Mouse (Mus musculus): ENCODE results near the gene Cend1. TPM values are rescaled to one million over a fixed set of nuclear protein-coding genes. Genes with fewer than 3 reads are reported as not detected.

The Cend1 gene
- total RNA-seq, 2 experiments from 2014 or later, result not detected

DNA sequence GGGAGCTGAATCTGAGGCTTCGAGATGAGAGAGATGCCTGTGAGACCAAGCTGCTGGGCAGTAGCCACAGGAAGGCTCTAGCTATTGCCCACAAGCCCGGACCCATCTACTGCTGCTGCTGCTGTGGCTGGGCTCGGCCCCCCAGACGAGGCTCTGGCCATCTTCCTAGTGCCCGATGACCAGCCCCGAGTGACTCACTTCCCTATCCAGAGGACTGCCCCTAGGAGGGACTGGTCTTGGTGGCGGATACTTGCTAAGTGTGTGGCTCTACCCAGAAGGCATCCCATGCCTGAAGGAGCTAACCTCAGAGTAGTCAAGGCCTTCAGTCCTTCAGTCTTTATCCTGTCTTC lies 36.7 kb upstream of the Cend1 start:
- no peak for ATAC-seq (replicated peaks; ENCODE audit: low FRiP score, low TSS enrichment, poor library complexity, severe bottlenecking)

DNA sequence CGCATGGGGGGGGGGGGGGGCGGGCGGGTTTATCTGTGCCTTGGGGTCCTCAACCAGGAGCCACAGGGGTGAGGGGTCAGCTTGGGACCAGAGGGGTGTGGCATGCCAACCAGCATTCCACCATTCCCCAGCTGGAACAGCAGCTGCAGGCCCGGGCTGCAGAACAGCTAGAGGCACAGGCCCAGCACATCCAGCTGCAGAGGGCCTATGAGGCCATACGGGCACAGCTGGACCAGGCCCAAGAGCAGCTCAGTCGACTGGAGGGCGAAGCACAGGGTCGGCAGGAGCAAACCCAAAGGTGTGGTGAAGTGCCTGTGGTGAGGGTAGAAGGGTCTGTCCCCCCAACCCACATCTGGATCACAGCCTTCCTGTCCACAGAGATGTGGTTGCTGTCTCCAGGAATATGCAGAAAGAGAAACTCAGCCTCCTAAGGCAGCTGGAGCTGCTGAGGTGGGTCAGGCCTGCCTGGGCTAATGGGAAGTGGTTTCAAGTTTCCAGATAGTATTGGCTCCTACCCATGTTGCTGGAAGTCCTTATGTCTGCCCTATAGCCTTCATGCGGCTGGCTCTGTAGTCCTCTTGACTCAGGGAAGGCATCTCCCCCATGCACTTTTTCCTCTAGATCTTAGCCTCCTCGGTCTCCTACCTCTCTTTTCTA lies 36.2 kb upstream of the Cend1 start:
- ATAC-seq (replicated peaks; ENCODE audit: low FRiP score, low TSS enrichment, poor library complexity, severe bottlenecking), result no peak

DNA sequence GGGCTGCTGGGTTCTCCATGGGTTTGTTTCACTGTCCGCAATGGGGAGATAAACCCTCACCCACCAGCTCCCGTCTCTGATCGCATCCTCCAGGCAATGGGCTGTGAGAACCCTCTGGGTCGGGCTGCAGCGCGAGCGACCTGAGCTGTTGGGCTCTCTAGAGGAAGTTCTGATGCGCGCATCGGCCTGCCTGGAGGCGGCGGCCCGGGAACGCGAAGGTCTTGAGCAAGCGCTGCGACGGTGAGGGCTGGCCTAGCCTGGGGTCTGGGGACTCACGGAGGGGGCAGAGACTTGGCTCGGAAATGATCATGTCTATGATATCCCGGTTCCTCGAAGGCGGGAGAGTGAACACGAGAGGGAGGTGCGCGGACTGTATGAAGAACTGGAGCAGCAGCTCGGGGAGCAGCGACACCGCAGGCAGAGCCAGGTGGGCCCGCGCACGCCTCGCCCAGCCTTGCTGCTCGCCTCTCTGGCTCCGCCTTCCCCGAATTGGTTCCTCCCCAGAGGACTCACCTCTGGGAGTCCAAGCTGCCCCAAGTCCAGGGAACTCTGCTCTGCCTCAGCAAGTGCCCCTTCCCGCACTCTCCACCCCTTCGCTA lies 35.4 kb upstream of the Cend1 start:
- ATAC-seq (replicated peaks; ENCODE audit: low FRiP score, low TSS enrichment, poor library complexity, severe bottlenecking), result no peak

DNA sequence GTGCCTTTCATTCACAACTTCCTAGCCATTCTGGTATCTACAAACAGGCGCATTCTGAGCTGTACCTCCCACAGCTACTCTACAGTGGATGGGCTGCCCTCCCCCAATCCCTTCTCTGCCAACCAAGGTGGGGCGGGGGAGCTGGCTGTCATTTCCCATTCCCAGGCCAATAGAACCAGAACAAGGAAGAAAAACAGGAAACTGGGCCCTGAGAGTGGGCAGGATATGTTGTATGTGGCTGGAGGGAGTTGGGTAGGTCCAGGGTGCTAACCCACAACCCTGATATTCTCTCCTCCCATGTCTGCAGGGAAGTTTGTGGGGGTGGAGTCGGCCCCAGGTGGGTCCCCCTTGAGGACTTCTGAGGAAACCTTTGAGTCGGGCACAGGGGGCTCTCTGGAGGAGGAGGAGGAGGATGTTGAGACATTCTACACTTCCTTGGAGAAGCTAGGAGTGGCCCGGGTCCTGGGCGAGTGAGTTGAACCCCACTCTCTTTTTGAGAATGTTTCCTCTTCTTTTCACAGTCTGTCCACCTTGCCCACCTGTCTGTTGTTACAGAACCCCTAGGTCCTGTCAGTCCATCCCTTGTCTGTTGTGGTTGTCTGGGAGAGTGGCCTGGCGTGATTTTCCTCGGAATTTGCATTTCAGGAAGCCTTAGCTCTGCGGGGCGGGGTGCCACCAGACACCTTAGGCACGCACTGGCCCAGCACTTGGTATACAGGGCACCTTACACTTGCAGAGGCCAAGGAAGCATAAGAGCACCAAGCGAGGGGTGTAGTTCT lies 34.7 kb upstream of the Cend1 start:
- ATAC-seq (replicated peaks; ENCODE audit: low FRiP score, low TSS enrichment, poor library complexity, severe bottlenecking), result no peak

DNA sequence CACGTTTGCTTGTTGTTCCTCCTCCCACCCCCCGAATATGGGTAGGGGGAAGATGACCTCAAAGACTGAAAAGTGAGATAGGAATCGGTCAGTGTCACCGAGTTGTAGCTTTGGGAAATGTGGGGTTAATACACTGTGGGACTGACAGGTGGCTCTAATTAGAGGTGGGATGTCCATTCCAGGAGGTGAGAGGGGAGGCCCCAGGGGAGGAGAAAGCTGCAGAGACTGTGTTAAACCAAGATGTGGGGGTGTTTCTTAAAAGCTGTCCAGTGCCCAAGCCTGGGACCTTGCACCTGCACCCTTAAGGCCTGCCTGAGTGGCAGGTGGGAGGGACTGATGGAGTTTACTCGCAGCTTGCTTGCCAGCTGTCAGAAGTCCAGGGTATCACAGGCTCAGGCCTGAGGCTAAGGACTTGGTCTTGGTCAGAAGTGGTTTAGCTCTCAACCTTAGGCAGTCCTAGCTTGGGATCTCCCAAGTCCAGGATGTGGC lies 33.1 kb upstream of the Cend1 start:
- no peak for ATAC-seq (replicated peaks; ENCODE audit: low FRiP score, low TSS enrichment, poor library complexity, severe bottlenecking)

DNA sequence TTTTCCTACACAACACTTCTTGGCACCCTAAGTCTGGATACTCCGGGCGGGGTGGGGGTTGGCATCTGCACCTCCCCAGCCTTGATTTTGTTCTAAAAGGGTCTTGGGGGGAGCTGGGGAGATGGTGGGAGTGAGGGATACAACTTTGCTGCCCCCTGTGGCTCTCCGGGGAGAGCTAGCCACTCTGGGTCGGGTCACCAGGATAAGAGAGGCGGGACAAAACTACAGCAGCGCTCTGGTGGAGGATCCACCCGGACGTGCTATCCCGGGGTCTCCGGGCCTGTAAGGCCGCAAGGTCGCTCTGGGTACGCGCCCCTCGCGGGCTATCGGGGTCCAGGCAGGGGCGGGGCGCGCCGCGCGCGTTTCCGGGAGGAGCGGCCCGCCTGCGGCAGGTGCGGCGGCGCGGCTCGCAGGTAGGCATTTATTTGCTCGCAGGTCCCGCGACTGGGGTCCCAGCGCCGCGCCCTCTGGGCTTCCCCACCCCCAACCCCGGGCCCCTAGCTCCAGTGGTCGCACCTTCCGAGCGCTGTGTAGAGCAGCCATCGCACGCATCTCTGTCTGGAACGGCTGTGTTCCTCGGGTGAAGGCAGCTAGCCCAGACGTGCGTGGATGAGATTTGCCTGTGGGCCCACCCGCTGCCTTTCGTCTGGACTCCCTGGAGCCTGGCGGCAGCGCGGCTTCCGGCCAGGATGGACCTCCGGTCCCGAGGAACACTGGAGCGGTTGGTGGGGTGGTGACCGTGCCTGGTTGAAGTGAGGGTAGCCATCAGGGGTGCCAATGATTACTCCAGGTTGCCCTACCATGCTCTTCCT lies 32.4 kb upstream of the Cend1 start:
- ATAC-seq (replicated peaks; ENCODE audit: low FRiP score, low TSS enrichment, poor library complexity, severe bottlenecking), result no peak

DNA sequence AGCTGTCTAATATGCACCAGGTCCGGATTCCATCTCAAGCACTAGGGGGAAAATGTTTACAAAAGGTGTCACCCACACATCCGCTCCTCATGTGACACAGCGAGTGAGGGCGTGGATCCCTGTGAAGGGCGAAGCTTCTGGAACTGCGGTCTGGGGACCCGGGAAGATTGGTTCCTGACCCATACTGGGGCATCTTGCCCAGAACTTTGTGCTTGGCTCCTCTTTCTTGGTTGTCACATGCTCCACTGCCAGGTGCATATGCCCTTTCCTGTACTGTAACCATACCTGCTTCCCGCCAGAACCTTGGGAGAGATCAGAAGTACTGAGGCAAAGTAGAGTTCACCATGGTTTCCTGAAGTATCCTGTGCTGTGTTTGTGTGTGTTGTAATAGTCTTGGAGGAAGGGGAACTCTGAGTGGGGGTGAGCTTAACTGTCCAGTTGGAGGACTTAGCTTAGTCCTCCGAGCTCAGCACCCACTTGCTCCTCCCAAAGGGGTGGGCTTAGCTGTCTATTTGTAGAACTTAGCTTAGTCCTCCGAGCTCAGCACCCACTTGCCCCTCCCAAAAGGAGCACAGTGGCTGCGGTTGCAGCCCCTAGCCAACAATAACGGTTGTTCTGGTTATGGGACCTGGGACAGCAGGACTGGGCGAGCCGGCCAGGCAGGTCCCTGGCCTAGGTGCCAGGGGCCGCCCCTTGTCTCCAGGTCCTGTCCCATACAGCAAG lies 31.3 kb upstream of the Cend1 start, which contains the start of gene Cracr2b:
TSS of gene Cracr2b (plus strand) at position 704 of the 723 bp plus-strand sequence.
- no peak for ATAC-seq (replicated peaks; ENCODE audit: low FRiP score, low TSS enrichment, poor library complexity, severe bottlenecking)

DNA sequence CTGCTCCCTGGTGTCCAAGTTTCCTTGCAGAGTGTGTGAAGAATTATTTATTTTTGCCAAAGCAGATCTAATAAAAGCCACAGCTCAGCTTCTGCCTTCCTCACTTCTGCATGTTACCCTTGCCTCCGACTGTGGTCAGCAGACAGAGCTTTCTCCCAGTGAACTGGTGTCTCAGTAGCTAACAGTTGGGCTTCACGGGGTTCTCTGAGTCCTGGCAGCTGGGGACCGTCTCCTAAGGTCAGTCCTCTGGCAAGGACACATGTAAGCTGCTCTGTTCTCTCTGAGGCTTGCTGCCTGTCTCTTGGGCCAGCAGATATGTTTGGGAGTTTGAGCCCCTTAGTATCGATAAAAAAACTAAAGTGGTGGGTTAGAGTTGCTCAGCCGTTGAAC lies 30.7 kb upstream of the Cend1 start:
- no peak for ATAC-seq (replicated peaks; ENCODE audit: low FRiP score, low TSS enrichment, poor library complexity, severe bottlenecking)

DNA sequence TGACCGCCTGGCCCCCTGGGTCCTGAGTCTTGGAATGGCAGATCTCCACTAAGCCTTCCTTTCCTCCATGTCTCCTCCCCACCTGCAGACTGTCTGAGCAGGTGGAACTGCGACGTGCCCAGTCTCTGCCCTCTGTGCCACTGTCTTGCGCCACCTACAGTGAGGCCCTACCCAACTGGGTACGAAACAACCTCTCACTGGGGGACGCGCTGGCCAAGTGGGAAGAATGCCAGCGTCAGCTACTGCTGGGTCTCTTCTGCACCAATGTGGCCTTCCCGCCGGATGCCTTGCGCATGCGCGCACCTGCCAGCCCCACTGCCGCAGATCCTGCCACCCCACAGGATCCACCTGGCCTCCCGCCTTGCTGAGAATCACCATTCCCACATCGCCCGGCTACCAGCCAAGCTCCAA lies 30.0 kb upstream of the Cend1 start:
- ATAC-seq (replicated peaks; ENCODE audit: low FRiP score, low TSS enrichment, poor library complexity, severe bottlenecking), result no peak

DNA sequence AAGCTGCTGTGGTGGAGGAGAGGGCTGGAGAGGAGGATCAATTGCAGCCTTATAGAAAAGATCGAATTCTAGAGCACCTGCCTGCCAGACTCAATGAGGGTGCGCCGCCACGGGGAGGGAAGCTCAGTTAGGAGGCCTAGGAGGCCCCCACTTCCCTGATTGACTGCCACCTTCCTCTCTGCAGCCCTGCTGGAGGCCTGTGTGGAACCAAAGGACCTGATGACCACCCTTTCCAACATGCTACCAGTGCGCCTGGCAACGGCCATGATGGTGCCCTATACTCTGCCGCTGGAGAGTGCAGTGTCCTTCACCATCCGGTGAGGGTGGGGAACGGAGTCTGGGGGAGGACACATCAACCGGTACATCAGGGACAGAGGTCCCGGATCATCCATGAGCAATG lies 29.4 kb upstream of the Cend1 start:
- ATAC-seq (replicated peaks; ENCODE audit: low FRiP score, low TSS enrichment, poor library complexity, severe bottlenecking), result no peak

DNA sequence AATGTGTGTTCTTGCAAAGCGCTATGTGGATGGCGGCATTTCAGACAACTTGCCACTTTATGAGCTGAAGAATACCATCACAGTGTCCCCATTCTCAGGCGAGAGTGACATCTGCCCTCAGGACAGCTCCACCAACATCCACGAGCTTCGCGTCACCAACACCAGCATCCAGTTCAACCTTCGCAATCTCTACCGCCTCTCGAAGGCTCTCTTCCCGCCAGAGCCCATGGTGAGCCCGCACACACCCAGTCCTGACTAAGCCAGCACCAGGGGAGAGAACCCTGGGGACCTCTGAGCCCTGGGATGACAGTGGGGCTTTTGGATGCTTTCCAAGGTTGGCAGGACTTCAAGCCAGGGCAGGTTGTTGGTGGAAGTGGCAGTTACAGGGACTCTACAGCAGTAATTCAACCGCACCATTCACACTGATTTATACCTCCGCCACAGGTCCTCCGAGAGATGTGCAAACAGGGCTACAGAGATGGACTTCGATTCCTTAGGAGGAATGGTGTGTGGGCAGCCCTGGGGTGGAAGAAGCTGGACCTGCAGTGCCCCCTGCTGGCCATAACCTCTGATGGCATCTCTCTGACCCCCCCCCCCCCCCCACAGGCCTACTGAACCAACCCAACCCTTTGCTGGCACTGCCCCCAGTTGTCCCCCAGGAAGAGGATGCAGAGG lies 28.8 kb upstream of the Cend1 start:
- no peak for ATAC-seq (replicated peaks; ENCODE audit: low FRiP score, low TSS enrichment, poor library complexity, severe bottlenecking)

DNA sequence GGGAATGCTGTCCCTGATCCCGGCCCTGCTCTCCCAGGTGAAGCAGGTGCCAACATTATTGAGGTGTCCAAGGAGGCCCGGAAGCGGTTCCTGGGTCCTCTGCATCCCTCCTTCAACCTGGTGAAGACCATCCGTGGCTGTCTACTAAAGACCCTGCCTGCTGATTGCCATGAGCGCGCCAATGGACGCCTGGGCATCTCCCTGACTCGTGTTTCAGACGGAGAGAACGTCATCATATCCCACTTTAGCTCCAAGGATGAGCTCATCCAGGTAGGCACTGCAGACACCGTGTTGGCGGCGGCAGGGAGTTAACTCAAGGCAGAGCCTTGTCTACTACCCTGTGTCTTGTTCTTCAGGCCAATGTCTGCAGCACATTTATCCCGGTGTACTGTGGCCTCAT lies 27.9 kb upstream of the Cend1 start:
- ATAC-seq (replicated peaks; ENCODE audit: low FRiP score, low TSS enrichment, poor library complexity, severe bottlenecking), result no peak

DNA sequence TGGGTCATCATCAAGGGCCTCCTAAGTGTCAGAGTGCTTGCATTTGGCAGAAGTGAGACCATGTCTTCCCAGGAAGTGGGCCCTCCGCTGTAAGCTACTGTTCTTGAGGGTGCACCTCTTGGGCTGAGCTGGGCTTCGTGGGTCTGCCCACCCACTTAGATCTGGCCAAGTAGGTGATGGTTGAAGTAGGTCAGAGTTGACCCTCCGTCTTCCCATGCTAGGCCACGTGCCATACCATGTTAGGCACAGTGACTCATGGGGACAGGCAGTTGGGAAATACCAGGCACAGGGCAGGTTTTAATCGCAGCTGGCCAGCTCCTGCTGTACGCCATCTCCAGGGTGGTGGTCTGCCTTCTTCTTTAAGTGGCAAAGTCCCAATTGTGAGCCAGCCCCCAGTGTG lies 27.4 kb upstream of the Cend1 start:
- ATAC-seq (replicated peaks; ENCODE audit: low FRiP score, low TSS enrichment, poor library complexity, severe bottlenecking), result no peak

DNA sequence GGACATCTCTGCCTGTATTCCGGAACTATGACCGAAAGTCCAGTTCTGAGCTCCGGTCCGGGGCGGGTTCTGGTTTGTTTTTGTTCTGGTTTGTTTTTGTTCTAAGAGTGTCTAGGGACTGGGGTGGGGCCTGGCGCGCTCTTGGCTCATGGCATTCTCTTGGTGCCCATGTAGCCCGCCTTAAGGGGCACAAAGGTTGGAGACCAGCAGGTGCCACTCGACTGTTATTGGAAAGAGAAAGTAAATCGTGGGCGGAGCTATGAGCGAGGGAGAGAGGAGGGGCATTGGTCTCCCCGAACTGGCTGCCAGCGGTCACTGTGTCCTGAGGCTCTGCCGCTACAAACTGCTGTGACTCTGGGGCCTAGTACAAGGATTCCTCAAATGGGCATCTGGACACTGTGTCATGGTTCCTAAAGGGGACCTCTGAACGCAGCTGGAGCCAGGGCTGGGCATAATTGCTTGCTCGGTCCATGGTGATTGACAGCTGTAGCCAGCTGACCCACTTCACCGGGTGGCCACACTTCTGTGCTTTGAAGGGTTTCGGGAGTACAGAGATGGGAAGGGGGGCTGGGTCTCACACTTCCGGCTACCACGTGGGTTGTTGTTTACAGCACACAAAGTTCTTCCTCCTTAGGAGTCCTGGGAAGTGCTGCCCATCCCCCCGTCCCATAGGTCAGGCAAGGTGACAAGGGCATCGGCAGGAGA lies 26.5 kb upstream of the Cend1 start:
- ATAC-seq (replicated peaks; ENCODE audit: low FRiP score, low TSS enrichment, poor library complexity, severe bottlenecking), result peak; percentile 33; the same call in 1 of the 2 replicates

DNA sequence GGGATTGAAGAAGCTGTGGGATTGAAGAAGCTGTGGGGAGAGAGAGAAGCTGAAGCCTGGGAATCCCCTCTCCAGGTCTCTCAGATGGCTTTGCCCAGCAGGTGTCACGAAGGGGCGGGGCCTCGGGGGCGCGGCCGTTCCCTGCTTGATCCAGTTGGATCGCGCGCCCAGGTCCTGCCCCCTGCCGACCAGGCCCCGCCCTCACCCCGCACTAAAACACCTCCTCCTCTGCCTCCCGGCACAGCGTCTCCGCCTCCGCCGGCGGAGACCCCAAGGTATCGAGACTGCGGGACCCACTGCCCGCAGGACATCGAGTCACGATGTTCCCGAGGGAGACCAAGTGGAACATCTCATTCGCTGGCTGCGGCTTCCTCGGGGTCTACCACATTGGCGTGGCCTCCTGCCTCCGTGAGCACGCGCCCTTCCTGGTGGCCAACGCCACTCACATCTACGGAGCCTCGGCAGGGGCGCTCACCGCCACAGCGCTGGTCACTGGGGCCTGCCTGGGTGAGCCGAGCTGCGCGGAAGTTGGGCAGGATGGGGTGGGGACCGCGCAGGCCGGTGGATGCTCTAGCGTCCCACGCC lies 25.8 kb upstream of the Cend1 start, which contains the start of gene Pnpla2:
TSS of gene Pnpla2 (plus strand) at position 232 of the 585 bp plus-strand sequence.
- ATAC-seq (replicated peaks; ENCODE audit: low FRiP score, low TSS enrichment, poor library complexity, severe bottlenecking), result peak; percentile 78

DNA sequence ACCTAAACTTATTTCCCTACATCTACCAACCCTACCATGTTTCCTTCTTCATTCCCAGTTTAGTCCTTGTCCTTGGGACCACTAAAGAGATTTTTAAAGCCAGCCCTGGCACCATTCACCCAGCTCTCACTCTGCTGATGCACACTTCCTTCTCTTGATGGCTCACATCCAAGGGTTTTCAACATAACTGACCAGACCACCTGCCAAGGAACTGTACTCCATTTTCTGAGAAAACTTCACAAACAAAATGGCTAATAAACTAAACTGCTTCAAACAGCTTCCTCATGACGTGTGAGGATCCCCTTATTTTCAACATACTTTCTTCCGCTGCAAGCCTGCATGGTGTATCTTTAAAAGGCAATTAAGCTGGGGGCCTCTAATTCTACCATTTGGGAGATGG lies 24.3 kb upstream of the Cend1 start:
- ATAC-seq (replicated peaks; ENCODE audit: low FRiP score, low TSS enrichment, poor library complexity, severe bottlenecking), result no peak

DNA sequence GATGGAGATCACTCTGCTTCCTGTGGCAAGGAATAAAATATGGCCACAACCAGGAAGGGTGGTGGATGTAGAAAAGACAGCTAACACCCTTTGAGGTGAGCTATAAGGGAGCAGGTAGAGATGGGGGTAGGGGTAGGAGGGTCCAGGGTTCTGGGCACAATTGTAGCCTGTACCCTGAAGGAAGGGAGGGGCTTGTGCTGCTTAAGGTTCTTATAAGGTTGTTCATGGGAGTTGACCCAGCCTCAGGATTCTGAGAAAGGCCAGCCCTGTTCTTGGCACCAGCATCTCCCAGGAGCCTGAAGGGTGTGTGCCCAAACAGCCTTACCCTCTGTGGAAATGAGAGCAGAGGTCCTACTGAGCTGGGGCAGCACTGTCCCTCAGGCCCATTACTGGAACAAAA lies 22.6 kb upstream of the Cend1 start:
- no peak for ATAC-seq (replicated peaks; ENCODE audit: low FRiP score, low TSS enrichment, poor library complexity, severe bottlenecking)

Measured in megakaryocyte-erythroid progenitor cell, adult 5-6 weeks (primary cell).